Mouse (Mus musculus): ENCODE results near the gene Pak1. TPM values are rescaled to one million over a fixed set of nuclear protein-coding genes. Genes with fewer than 3 reads are reported as not detected.

The Pak1 gene
- polyA plus RNA-seq, 1 experiment from 2014 or later: 26.0 TPM

DNA sequence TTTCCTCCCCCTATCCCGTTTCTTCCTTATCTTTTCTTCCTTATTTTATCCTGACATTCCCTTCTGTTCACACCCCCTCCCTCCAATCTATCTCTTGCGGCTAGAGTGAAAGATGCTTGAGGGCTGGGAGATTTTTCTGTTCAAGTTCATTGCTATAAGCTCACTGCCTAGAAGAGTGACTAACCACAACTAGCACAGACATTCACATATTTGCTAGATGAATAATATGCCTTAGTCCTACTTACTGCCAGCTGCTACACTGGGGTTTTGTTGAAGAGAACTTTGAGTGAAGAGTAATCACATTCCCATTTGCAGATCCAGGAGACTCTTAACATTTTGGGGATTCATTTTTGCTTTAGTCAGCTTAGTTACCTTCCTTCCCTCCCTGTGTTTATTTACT, 4.0 kb downstream of the Pak1 start:
- Histone ChIP-seq H3K4me2 (ENCODE audit: low read depth, low read length) (no peak overlapping the region), H3K4me1 (ENCODE audit: control insufficient read depth, insufficient read depth, low read length) (peaks cover 10% of the 10 kb centered on the region), H3K36me3 (ENCODE audit: control insufficient read depth, insufficient read depth, low read length) (no peaks in the 10 kb centered on the region), H3K27me3 (ENCODE audit: control insufficient read depth, insufficient read depth, low read length) (no peaks in the 10 kb centered on the region), H3K27ac (ENCODE audit: low read length) (no peak overlapping the region), H3K4me3 (replicated peaks; ENCODE audit: low read length) (no peak overlapping the region), H3K9ac (ENCODE audit: low read length) (no peak overlapping the region), H3K9me3 (replicated peaks; ENCODE audit: control insufficient read depth, low read length) (no peaks in the 10 kb centered on the region)
- ATAC-seq (ENCODE audit: insufficient read depth, low FRiP score): no peak
- 32% methylated on average over 2 of the region's 2 CpGs for WGBS

DNA sequence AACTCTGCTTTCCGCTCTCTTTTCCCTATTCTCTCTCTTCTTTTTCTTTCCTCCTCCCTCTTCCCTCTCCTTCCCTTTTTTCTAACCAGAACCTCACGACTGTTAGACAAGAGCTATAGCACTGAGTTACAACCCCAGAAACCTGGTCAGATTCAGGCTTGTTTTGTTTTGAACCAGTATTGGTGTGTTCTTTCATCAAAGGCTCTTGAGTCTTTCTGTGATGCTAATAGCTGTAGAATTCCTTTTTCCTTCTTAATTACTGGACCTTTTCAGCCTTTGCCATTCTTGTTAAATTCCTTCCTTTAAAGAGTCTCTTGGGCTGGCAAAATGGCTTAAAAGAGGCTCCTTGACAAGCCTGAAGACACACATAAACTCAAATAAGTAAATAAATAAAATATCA, 14.8 kb downstream of the Pak1 start:
- WGBS: 73% methylated on average over 2 of the region's 2 CpGs
- Histone ChIP-seq H3K9ac (ENCODE audit: low read length) (no peak overlapping the region), H3K9me3 (replicated peaks; ENCODE audit: control insufficient read depth, low read length) (no peaks in the 10 kb centered on the region), H3K4me3 (replicated peaks; ENCODE audit: low read length) (no peak overlapping the region), H3K4me1 (ENCODE audit: control insufficient read depth, insufficient read depth, low read length) (no peaks in the 10 kb centered on the region), H3K27me3 (ENCODE audit: control insufficient read depth, insufficient read depth, low read length) (no peaks in the 10 kb centered on the region), H3K27ac (ENCODE audit: low read length) (no peak overlapping the region), H3K4me2 (ENCODE audit: low read depth, low read length) (no peak overlapping the region), H3K36me3 (ENCODE audit: control insufficient read depth, insufficient read depth, low read length) (no peaks in the 10 kb centered on the region)
- no peak for ATAC-seq (ENCODE audit: insufficient read depth, low FRiP score)

DNA sequence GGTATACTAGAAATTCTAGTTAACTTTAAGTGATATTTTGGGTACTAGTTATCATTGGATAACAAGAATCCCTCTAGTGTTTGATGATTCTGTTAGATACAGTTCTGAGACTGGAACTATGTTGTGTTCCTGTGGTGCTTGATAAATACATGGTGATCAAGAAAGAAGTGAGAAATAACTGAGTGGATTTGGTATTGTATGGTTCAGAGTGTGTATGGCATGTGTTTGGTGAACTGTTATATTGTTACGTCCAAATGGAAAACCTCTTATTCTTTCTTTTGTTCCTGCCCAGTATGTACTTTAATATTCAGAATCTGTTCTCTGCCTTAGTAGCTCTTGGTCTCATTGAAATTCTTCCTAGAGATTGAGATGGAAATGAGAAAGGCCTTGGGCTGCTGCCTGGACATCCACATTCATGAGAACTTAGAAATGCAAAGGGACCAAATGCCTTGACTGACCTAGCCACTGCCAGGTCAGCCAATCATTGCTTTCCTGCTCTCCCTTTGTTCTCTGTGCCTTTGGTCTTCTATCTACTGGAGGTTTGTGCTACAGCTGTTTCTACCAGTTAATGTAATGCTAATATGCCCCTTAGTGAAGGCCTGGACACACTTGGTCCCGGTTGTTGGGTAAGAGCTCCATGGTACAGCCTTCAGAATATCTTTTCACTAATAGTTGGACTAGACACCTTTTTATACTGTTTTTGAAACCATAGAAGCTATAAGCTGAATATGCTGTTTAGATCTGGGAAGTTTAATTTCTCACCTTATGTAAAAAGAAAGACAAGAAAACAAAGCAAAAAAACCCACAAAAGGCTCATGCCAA, 16.1 kb downstream of the Pak1 start:
- no peaks in the 10 kb centered on the region for H3K27me3 ChIP-seq (ENCODE audit: control insufficient read depth, insufficient read depth, low read length)
- H3K9ac ChIP-seq (ENCODE audit: low read length): no peak overlapping the region
- H3K9me3 ChIP-seq (replicated peaks; ENCODE audit: control insufficient read depth, low read length): no peaks in the 10 kb centered on the region
- H3K4me3 ChIP-seq (replicated peaks; ENCODE audit: low read length): no peak overlapping the region
- no peaks in the 10 kb centered on the region for H3K36me3 ChIP-seq (ENCODE audit: control insufficient read depth, insufficient read depth, low read length)
- 75% methylated on average over 2 of the region's 2 CpGs for WGBS
- H3K4me2 ChIP-seq (ENCODE audit: low read depth, low read length): no peak overlapping the region
- H3K27ac ChIP-seq (ENCODE audit: low read length): no peak overlapping the region
- no peak for ATAC-seq (ENCODE audit: insufficient read depth, low FRiP score)
- H3K4me1 ChIP-seq (ENCODE audit: control insufficient read depth, insufficient read depth, low read length): no peaks in the 10 kb centered on the region

DNA sequence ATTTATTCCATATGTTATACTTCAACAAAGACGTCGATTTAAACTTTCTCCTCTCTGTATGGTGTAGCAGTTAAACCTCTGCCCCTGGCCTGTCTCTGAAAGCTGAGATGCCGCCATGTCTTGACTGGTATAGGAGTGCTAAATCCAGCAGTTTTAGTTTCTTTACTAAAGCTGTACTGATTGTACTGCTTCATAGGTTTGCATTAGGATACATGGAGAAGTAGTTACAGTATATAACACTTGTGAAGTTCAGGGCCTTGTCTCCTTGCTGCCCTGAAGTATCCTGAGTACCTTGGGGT, 16.7 kb downstream of the Pak1 start:
- H3K4me1 ChIP-seq (ENCODE audit: control insufficient read depth, insufficient read depth, low read length): no peaks in the 10 kb centered on the region
- no peak overlapping the region for H3K4me3 ChIP-seq (replicated peaks; ENCODE audit: low read length)
- H3K9ac ChIP-seq (ENCODE audit: low read length): no peak overlapping the region
- WGBS: 68% methylated on average over 3 of the region's 3 CpGs
- no peaks in the 10 kb centered on the region for H3K27me3 ChIP-seq (ENCODE audit: control insufficient read depth, insufficient read depth, low read length)
- H3K36me3 ChIP-seq (ENCODE audit: control insufficient read depth, insufficient read depth, low read length): no peaks in the 10 kb centered on the region
- no peak for ATAC-seq (ENCODE audit: insufficient read depth, low FRiP score)
- no peak overlapping the region for H3K27ac ChIP-seq (ENCODE audit: low read length)
- no peaks in the 10 kb centered on the region for H3K9me3 ChIP-seq (replicated peaks; ENCODE audit: control insufficient read depth, low read length)
- H3K4me2 ChIP-seq (ENCODE audit: low read depth, low read length): no peak overlapping the region

DNA sequence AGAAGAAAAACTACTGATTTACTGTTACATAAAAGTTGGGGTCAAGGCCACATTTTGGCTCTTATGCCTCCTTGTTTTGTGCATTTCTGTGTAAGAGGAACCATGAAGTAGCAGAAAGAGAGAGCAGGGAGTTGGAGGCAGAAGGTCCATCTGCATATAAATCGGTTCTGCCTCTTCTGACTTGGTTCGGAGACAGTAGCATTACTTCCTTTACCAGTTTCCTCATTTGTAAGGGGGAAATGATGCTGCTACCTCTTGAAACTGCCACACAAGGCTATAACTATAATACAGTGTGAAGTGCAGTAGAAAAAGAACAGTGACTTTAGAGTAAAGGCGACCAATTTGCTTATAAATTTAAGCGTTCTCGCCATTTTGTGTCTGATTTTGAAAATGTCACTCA, 21.0 kb downstream of the Pak1 start:
- 83% methylated on average over 5 of the region's 5 CpGs for WGBS
- no peak for ATAC-seq (ENCODE audit: insufficient read depth, low FRiP score)
- Histone ChIP-seq H3K4me1 (ENCODE audit: control insufficient read depth, insufficient read depth, low read length) (no peaks in the 10 kb centered on the region), H3K9me3 (replicated peaks; ENCODE audit: control insufficient read depth, low read length) (no peaks in the 10 kb centered on the region), H3K36me3 (ENCODE audit: control insufficient read depth, insufficient read depth, low read length) (no peaks in the 10 kb centered on the region), H3K27me3 (ENCODE audit: control insufficient read depth, insufficient read depth, low read length) (no peaks in the 10 kb centered on the region), H3K4me3 (replicated peaks; ENCODE audit: low read length) (no peak overlapping the region), H3K27ac (ENCODE audit: low read length) (no peak overlapping the region), H3K4me2 (ENCODE audit: low read depth, low read length) (no peak overlapping the region), H3K9ac (ENCODE audit: low read length) (no peak overlapping the region)

DNA sequence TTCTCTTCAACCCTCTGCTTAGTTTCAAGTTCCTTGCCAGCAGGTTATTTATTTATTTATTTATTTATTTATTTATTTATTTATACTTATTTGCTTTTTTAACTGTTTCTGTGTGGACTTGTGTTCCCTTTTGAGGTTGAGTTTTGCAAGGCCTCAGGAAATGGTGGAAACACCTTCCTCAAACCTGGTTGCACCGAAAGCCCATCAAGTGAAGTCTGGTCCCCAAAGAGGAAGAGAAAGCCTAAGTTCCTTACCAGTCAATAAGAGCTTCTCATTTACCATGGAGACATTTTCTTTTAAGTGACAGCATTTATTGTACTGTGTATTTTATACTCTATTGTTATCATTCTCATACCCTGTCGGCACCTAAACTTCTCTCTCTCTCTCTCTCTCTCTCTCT, 33.5 kb downstream of the Pak1 start:
- no peak overlapping the region for H3K9ac ChIP-seq (ENCODE audit: low read length)
- no peaks in the 10 kb centered on the region for H3K36me3 ChIP-seq (ENCODE audit: control insufficient read depth, insufficient read depth, low read length)
- no peak overlapping the region for H3K27ac ChIP-seq (ENCODE audit: low read length)
- H3K4me1 ChIP-seq (ENCODE audit: control insufficient read depth, insufficient read depth, low read length): no peaks in the 10 kb centered on the region
- H3K9me3 ChIP-seq (replicated peaks; ENCODE audit: control insufficient read depth, low read length): no peaks in the 10 kb centered on the region
- no peaks in the 10 kb centered on the region for H3K27me3 ChIP-seq (ENCODE audit: control insufficient read depth, insufficient read depth, low read length)
- 91% methylated on average over 2 of the region's 2 CpGs for WGBS
- no peak overlapping the region for H3K4me2 ChIP-seq (ENCODE audit: low read depth, low read length)
- no peak overlapping the region for H3K4me3 ChIP-seq (replicated peaks; ENCODE audit: low read length)
- ATAC-seq (ENCODE audit: insufficient read depth, low FRiP score): no peak

DNA sequence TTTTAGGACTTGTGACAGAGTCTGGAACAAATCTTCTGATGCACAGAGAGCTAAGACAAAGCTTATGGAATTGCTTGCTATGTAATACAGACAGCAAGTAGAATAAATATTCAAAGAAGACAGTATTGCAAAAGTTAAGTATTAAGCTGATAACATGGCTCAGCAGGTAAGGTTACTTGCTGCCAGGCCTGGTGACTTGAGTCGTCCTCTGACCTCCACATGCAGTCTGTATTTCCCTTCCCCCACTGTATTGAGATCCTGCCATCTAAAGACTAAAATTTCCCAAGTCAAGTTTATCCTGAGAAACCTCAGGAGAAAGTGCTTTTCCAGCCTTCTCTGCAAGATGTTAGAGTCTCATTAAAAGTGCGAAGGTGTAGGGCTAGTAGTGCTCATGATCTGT, 40.8 kb downstream of the Pak1 start:
- no peaks in the 10 kb centered on the region for H3K9me3 ChIP-seq (replicated peaks; ENCODE audit: control insufficient read depth, low read length)
- H3K4me1 ChIP-seq (ENCODE audit: control insufficient read depth, insufficient read depth, low read length): no peaks in the 10 kb centered on the region; the same call in 1 of the 2 replicates
- H3K27me3 ChIP-seq (ENCODE audit: control insufficient read depth, insufficient read depth, low read length): no peaks in the 10 kb centered on the region
- no peak for ATAC-seq (ENCODE audit: insufficient read depth, low FRiP score)
- no peak overlapping the region for H3K27ac ChIP-seq (ENCODE audit: low read length)
- H3K9ac ChIP-seq (ENCODE audit: low read length): no peak overlapping the region
- H3K4me2 ChIP-seq (ENCODE audit: low read depth, low read length): no peak overlapping the region
- no peak overlapping the region for H3K4me3 ChIP-seq (replicated peaks; ENCODE audit: low read length)
- WGBS: 74% methylated on average over 2 of the region's 2 CpGs
- H3K36me3 ChIP-seq (ENCODE audit: control insufficient read depth, insufficient read depth, low read length): no peaks in the 10 kb centered on the region

DNA sequence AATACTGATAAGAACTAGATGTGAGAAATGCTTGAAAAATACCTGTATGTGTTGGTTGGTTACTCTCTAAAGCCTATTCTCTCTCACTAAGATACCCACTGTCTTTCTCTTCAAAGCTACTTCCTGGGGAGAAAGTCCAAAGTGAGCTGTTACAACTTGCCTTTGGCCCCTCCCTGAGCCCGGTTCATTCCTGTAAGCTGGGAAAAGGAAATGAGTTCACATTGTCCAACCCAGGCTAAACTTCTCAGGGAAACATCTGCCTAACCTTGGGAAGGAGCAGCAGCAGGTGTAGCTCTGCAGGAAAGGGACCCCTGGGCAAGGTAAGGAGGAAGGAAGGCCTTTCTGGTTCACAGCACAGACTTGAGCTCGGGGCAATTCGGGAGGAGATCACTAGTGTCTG, 42.4 kb downstream of the Pak1 start:
- Histone ChIP-seq H3K36me3 (ENCODE audit: control insufficient read depth, insufficient read depth, low read length) (no peaks in the 10 kb centered on the region), H3K4me1 (ENCODE audit: control insufficient read depth, insufficient read depth, low read length) (no peaks in the 10 kb centered on the region; the same call in 1 of the 2 replicates), H3K4me3 (replicated peaks; ENCODE audit: low read length) (no peak overlapping the region), H3K9me3 (replicated peaks; ENCODE audit: control insufficient read depth, low read length) (no peaks in the 10 kb centered on the region), H3K27me3 (ENCODE audit: control insufficient read depth, insufficient read depth, low read length) (no peaks in the 10 kb centered on the region), H3K27ac (ENCODE audit: low read length) (peak overlapping the region; percentile 78; the same call in 1 of the 2 replicates), H3K4me2 (ENCODE audit: low read depth, low read length) (0 out of 2 replicates have a peak overlapping the region, but pooled peaks have one; percentile 1), H3K9ac (ENCODE audit: low read length) (no peak overlapping the region)
- 61% methylated on average over 3 of the region's 3 CpGs for WGBS
- ATAC-seq (ENCODE audit: insufficient read depth, low FRiP score): peak; percentile 47; the same call in 1 of the 2 replicates

DNA sequence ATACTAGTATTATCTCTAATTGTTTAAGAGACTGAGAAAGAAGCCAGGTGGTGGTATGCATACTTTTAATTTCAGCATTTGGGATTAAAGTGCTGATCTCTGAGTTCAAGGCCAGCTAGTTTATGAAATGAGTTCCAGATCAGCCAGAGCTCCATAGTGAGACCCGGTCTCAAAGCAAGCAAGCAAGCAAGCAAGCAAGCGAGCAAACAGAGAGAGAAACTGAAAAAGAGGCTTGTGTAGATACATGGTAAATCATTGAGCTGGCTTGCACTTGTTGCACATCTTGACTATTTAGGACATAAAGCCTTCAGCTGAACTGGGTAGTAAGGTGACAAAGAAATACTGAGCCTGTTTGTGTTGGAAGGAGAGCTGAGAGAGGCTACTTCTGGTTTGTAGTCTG, 44.6 kb downstream of the Pak1 start:
- H3K9me3 ChIP-seq (replicated peaks; ENCODE audit: control insufficient read depth, low read length): no peaks in the 10 kb centered on the region
- 59% methylated on average over 2 of the region's 2 CpGs for WGBS
- H3K9ac ChIP-seq (ENCODE audit: low read length): no peak overlapping the region
- no peak for ATAC-seq (ENCODE audit: insufficient read depth, low FRiP score)
- H3K4me1 ChIP-seq (ENCODE audit: control insufficient read depth, insufficient read depth, low read length): no peaks in the 10 kb centered on the region; the same call in 1 of the 2 replicates
- H3K27ac ChIP-seq (ENCODE audit: low read length): no peak overlapping the region
- no peak overlapping the region for H3K4me2 ChIP-seq (ENCODE audit: low read depth, low read length)
- no peaks in the 10 kb centered on the region for H3K27me3 ChIP-seq (ENCODE audit: control insufficient read depth, insufficient read depth, low read length)
- H3K36me3 ChIP-seq (ENCODE audit: control insufficient read depth, insufficient read depth, low read length): no peaks in the 10 kb centered on the region
- no peak overlapping the region for H3K4me3 ChIP-seq (replicated peaks; ENCODE audit: low read length)
